Mouse (Mus musculus) frontal cortex, adult (tissue): ENCODE measurements around the gene Baz2b.

Source experiments
- ATAC-seq: cut with Nextera tagmentation; 2 replicates; pipeline ENCODE4 v1.9.2; 2017; ENCODE audit warnings: mild to moderate bottlenecking, moderate library complexity, mixed read lengths; ENCODE audit not compliant: low TSS enrichment

Gene Baz2b

GRCm38 (mm10) chr2:60209703-60210651 is at the start of gene Baz2b, which contains the start of gene March7:
Gene Baz2b, minus strand, starts transcription at chr2:60209839.
Gene March7, plus strand, starts transcription at chr2:60209887.
- ATAC-seq: peak; percentile 92

GRCm38 (mm10) chr2:60259186-60259585 is 49.5 kb upstream of the Baz2b start:
- ATAC-seq: no peak

- no peak for ATAC-seq
Observed at GRCm38 (mm10) chr2:60256751-60257150, 47.1 kb upstream of the Baz2b start.

GRCm38 (mm10) chr2:60253506-60253905 is 43.9 kb upstream of the Baz2b start:
- peak; percentile 93 for ATAC-seq

- no peak for ATAC-seq
Observed at GRCm38 (mm10) chr2:60252782-60253181, 43.1 kb upstream of the Baz2b start.

- no peak for ATAC-seq
Observed at GRCm38 (mm10) chr2:60234506-60234905, 24.9 kb upstream of the Baz2b start.

GRCm38 (mm10) chr2:60233147-60233546 is 23.5 kb upstream of the Baz2b start:
- ATAC-seq: no peak

GRCm38 (mm10) chr2:60230361-60230760 is 20.7 kb upstream of the Baz2b start:
- no peak for ATAC-seq

GRCm38 (mm10) chr2:60228470-60228869 is 18.8 kb upstream of the Baz2b start:
- ATAC-seq: no peak

- ATAC-seq: no peak
Observed at GRCm38 (mm10) chr2:60223489-60223888, 13.8 kb upstream of the Baz2b start.

GRCm38 (mm10) chr2:60221954-60222353 is 12.3 kb upstream of the Baz2b start:
- no peak for ATAC-seq

GRCm38 (mm10) chr2:60221236-60221635 is 11.6 kb upstream of the Baz2b start:
- ATAC-seq: no peak

- ATAC-seq: no peak
Observed at GRCm38 (mm10) chr2:60217620-60218019, 8.0 kb upstream of the Baz2b start.

GRCm38 (mm10) chr2:60216547-60217153 is 7.0 kb upstream of the Baz2b start:
- ATAC-seq: peak; percentile 66; the same call in 1 of the 2 replicates

GRCm38 (mm10) chr2:60214683-60215082 is 5.0 kb upstream of the Baz2b start:
- ATAC-seq: no peak

- ATAC-seq: no peak
Observed at GRCm38 (mm10) chr2:60212488-60212887, 2.8 kb upstream of the Baz2b start.

- 0 out of 2 replicates have a peak, but pooled peaks have one; percentile 8 for ATAC-seq
Observed at GRCm38 (mm10) chr2:60210821-60211220, 1.2 kb upstream of the Baz2b start.

GRCm38 (mm10) chr2:60209122-60209611 is 472 bp downstream of the Baz2b start:
- peak; percentile 55 for ATAC-seq

GRCm38 (mm10) chr2:60205795-60206194 is 3.8 kb downstream of the Baz2b start:
- no peak for ATAC-seq

- no peak for ATAC-seq
Observed at GRCm38 (mm10) chr2:60204162-60204561, 5.5 kb downstream of the Baz2b start.

- no peak for ATAC-seq
Observed at GRCm38 (mm10) chr2:60203733-60204132, 5.9 kb downstream of the Baz2b start.

- ATAC-seq: no peak
Observed at GRCm38 (mm10) chr2:60202900-60203530, 6.6 kb downstream of the Baz2b start.
